Mouse (Mus musculus) spleen, postnatal 14 days (tissue): ENCODE measurements around the gene Il1r1.
A peak's percentile ranks its signal among the peaks of the same experiment; 100 is the strongest.

Source experiments
- DNase-seq, 2 experiments: peaks; one replicate each; pipeline ENCODE4 v3.0.0; 2021 to 2022; ENCODE audit warnings: low spot score in 2 of 2

Il1r1 gene

GRCm38 (mm10) chr1:40224539-40225284 lies at the start of gene Il1r1:
Il1r1 (plus strand) TSS chr1:40225080.
- peak in 1 of 2 experiments; percentile 17 for DNase-seq

GRCm38 (mm10) chr1:40175123-40175522 lies 49.8 kb upstream of the Il1r1 start:
- DNase-seq = no peak

- DNase-seq = no peak
Measured at GRCm38 (mm10) chr1:40175797-40176196, 49.1 kb upstream of the Il1r1 start.

- no peak for DNase-seq
Measured at GRCm38 (mm10) chr1:40179031-40179430, 45.8 kb upstream of the Il1r1 start.

GRCm38 (mm10) chr1:40179493-40179892 lies 45.4 kb upstream of the Il1r1 start:
- DNase-seq = no peak

GRCm38 (mm10) chr1:40180861-40181260 lies 44.0 kb upstream of the Il1r1 start:
- DNase-seq = no peak

- no peak for DNase-seq
Measured at GRCm38 (mm10) chr1:40181716-40182115, 43.2 kb upstream of the Il1r1 start.

- DNase-seq = no peak
Measured at GRCm38 (mm10) chr1:40183410-40183809, 41.5 kb upstream of the Il1r1 start.

- no peak for DNase-seq
Measured at GRCm38 (mm10) chr1:40187961-40188360, 36.9 kb upstream of the Il1r1 start.

- DNase-seq = no peak
Measured at GRCm38 (mm10) chr1:40190025-40190424, 34.9 kb upstream of the Il1r1 start.

GRCm38 (mm10) chr1:40190837-40191236 lies 34.0 kb upstream of the Il1r1 start:
- no peak for DNase-seq

- no peak for DNase-seq
Measured at GRCm38 (mm10) chr1:40194279-40194678, 30.6 kb upstream of the Il1r1 start.

- no peak for DNase-seq
Measured at GRCm38 (mm10) chr1:40213337-40214159, 11.3 kb upstream of the Il1r1 start.

GRCm38 (mm10) chr1:40217521-40217920 lies 7.4 kb upstream of the Il1r1 start:
- no peak for DNase-seq

- DNase-seq = no peak
Measured at GRCm38 (mm10) chr1:40218603-40219002, 6.3 kb upstream of the Il1r1 start.

GRCm38 (mm10) chr1:40220549-40220948 lies 4.3 kb upstream of the Il1r1 start:
- DNase-seq = no peak

- no peak for DNase-seq
Measured at GRCm38 (mm10) chr1:40221864-40222263, 3.0 kb upstream of the Il1r1 start.

GRCm38 (mm10) chr1:40222680-40223079 lies 2.2 kb upstream of the Il1r1 start:
- DNase-seq = no peak

GRCm38 (mm10) chr1:40223591-40223990 lies 1.3 kb upstream of the Il1r1 start:
- DNase-seq = no peak

GRCm38 (mm10) chr1:40225580-40225979 lies 700 bp downstream of the Il1r1 start:
- DNase-seq = no peak

GRCm38 (mm10) chr1:40229033-40229432 lies 4.2 kb downstream of the Il1r1 start:
- DNase-seq = no peak

- DNase-seq = no peak
Measured at GRCm38 (mm10) chr1:40229771-40230280, 4.9 kb downstream of the Il1r1 start.

GRCm38 (mm10) chr1:40230336-40230735 lies 5.5 kb downstream of the Il1r1 start:
- DNase-seq = no peak
